Mouse (Mus musculus) ES-Bruce4 (cell line): ENCODE measurements around the gene Tfcp2l1. TPM values are rescaled to one million over a fixed set of nuclear protein-coding genes. Genes with fewer than 3 reads are reported as not detected.
"Not testable (repeated sequence)": the region's sequence is repeated elsewhere in the genome, so short reads cannot be mapped to it uniquely, and the experiment has no call there.

Experiments used
- H3K27ac ChIP-seq: 2 replicates; pipeline ENCODE4 v1.5.1; 2012; ENCODE audit warnings: low read length, inconsistent platforms; ENCODE audit not compliant: insufficient read depth
- H3K27me3 ChIP-seq: 2 replicates; pipeline ENCODE4 v1.6.1; 2012; ENCODE audit warnings: mild to moderate bottlenecking, low read length, inconsistent platforms; ENCODE audit not compliant: control insufficient read depth, poor library complexity, insufficient read depth, severe bottlenecking
- H3K36me3 ChIP-seq: 2 replicates; pipeline ENCODE4 v1.6.1; 2012; ENCODE audit warnings: inconsistent platforms, mild to moderate bottlenecking, low read length, moderate library complexity; ENCODE audit not compliant: control insufficient read depth, poor library complexity, insufficient read depth, severe bottlenecking
- H3K4me1 ChIP-seq: one replicate; pipeline ENCODE4 v1.8.1; 2011; ENCODE audit warnings: low read length; ENCODE audit not compliant: control insufficient read depth, insufficient read depth
- H3K4me3 ChIP-seq: 2 replicates; pipeline ENCODE4 v1.5.1; 2011; ENCODE audit warnings: low read depth, mild to moderate bottlenecking, low read length
- H3K9ac ChIP-seq: 2 replicates; pipeline ENCODE4 v1.6.1; 2012; ENCODE audit warnings: low read depth, mild to moderate bottlenecking, inconsistent platforms; ENCODE audit not compliant: poor library complexity, severe bottlenecking
- H3K9me3 ChIP-seq: replicated peaks from 2 replicates; pipeline ENCODE4 v1.6.1; 2012; ENCODE audit warnings: mild to moderate bottlenecking, low read length, inconsistent platforms; ENCODE audit not compliant: control insufficient read depth, poor library complexity, insufficient read depth, severe bottlenecking
- CTCF ChIP-seq: IDR thresholded peaks from one replicate; pipeline ENCODE4 v1.8.1; 2011; ENCODE audit warnings: low read depth, low read length
- EP300 ChIP-seq: IDR thresholded peaks from 2 replicates; pipeline ENCODE4 v1.6.1; 2011; ENCODE audit warnings: low read depth, low read length; ENCODE audit not compliant: insufficient read depth
- POLR2A ChIP-seq: IDR thresholded peaks from one replicate; pipeline ENCODE4 v1.8.1; 2011; ENCODE audit warnings: low read length; ENCODE audit not compliant: insufficient read depth
- polyA plus RNA-seq: library from polyadenylated mRNA; stranded (reverse); fragments of >200 nt; gene quantifications from 2 replicates; pipeline ENCODE4 v1.2.4, GENCODE M21; 2011; ENCODE audit warnings: low read depth; ENCODE audit not compliant: missing spikeins, insufficient read depth, insufficient read length

Tfcp2l1 gene
- polyA plus RNA-seq, 1 experiment, result 113 TPM

- peaks cover 2% of the 10 kb centered on the region for H3K36me3 ChIP-seq
- H3K9me3 ChIP-seq, result no peaks in the 10 kb centered on the region
- H3K4me1 ChIP-seq, result peaks cover 1% of the 10 kb centered on the region
- H3K9ac ChIP-seq, result no peak overlapping the region
- no peaks in the 10 kb centered on the region for H3K27me3 ChIP-seq
- H3K4me3 ChIP-seq, result no peak overlapping the region
- no peak overlapping the region for H3K27ac ChIP-seq
- TF ChIP-seq CTCF, result no peak
- no peak for TF ChIP-seq EP300
- no peak for TF ChIP-seq POLR2A
Observed at GRCm38 (mm10) chr1:118597475-118598213, 30.1 kb upstream of the Tfcp2l1 start.

GRCm38 (mm10) chr1:118598339-118598738 is 29.4 kb upstream of the Tfcp2l1 start:
- Histone ChIP-seq H3K9ac (no peak overlapping the region), H3K27me3 (no peaks in the 10 kb centered on the region), H3K27ac (no peak overlapping the region), H3K9me3 (no peaks in the 10 kb centered on the region), H3K4me3 (no peak overlapping the region), H3K4me1 (peaks cover 1% of the 10 kb centered on the region), H3K36me3 (peaks cover 1% of the 10 kb centered on the region)
- TF ChIP-seq EP300 (no peak), CTCF (no peak), POLR2A (no peak)

- Histone ChIP-seq H3K36me3 (no peaks in the 10 kb centered on the region), H3K9ac (no peak overlapping the region), H3K27ac (no peak overlapping the region), H3K9me3 (no peaks in the 10 kb centered on the region), H3K4me3 (no peak overlapping the region), H3K4me1 (no peaks in the 10 kb centered on the region), H3K27me3 (no peaks in the 10 kb centered on the region)
- TF ChIP-seq CTCF, result no peak
- no peak for TF ChIP-seq EP300
- TF ChIP-seq POLR2A, result no peak
Observed at GRCm38 (mm10) chr1:118613631-118614183, 14.0 kb upstream of the Tfcp2l1 start.

GRCm38 (mm10) chr1:118621055-118621454 is 6.7 kb upstream of the Tfcp2l1 start:
- not testable (repeated sequence) for H3K9ac ChIP-seq, H3K27ac ChIP-seq

GRCm38 (mm10) chr1:118622857-118623256 is 4.9 kb upstream of the Tfcp2l1 start:
- no peak for TF ChIP-seq POLR2A
- no peak for TF ChIP-seq CTCF
- TF ChIP-seq EP300, result no peak
- Histone ChIP-seq H3K36me3 (no peaks in the 10 kb centered on the region), H3K9ac (no peak overlapping the region), H3K4me1 (peaks cover 9% of the 10 kb centered on the region), H3K27me3 (no peaks in the 10 kb centered on the region), H3K27ac (no peak overlapping the region), H3K9me3 (no peaks in the 10 kb centered on the region), H3K4me3 (no peak overlapping the region)

More at GRCm38 (mm10) chr1:118621055-118621454, 6.7 kb upstream of the Tfcp2l1 start:
- not testable (repeated sequence) for H3K4me1 ChIP-seq, H3K27me3 ChIP-seq, H3K9me3 ChIP-seq, H3K36me3 ChIP-seq, H3K4me3 ChIP-seq

GRCm38 (mm10) chr1:118625461-118625860 is 2.3 kb upstream of the Tfcp2l1 start:
- H3K27me3 ChIP-seq, result no peaks in the 10 kb centered on the region

More at GRCm38 (mm10) chr1:118625461-118625860, 2.3 kb upstream of the Tfcp2l1 start:
- no peak for TF ChIP-seq POLR2A
- peak; percentile 65; the same call in 1 of the 2 replicates for TF ChIP-seq EP300
- TF ChIP-seq CTCF, result no peak
- no peaks in the 10 kb centered on the region for H3K36me3 ChIP-seq
- H3K4me1 ChIP-seq, result peaks cover 9% of the 10 kb centered on the region
- no peak overlapping the region for H3K9ac ChIP-seq
- no peak overlapping the region for H3K4me3 ChIP-seq
- no peaks in the 10 kb centered on the region for H3K9me3 ChIP-seq
- peak overlapping the region; percentile 52; the same call in 1 of the 2 replicates for H3K27ac ChIP-seq
